Mouse (Mus musculus): ENCODE results near the gene Nek8. TPM values are rescaled to one million over a fixed set of nuclear protein-coding genes. Genes with fewer than 3 reads are reported as not detected.

Nek8 gene
- polyA plus RNA-seq, 1 experiment from 2014 or later, result 4.9 TPM

GRCm38 (mm10) chr11:78183884-78184514, 7.5 kb upstream of the Nek8 start:
- Histone ChIP-seq H3K27ac (ENCODE audit: low read depth) (peak overlapping the region; percentile 17; the same call in 1 of the 2 replicates), H3K4me3 (ENCODE audit: low read depth, low read length) (peak overlapping the region; percentile 94), H3K4me2 (ENCODE audit: low read depth, low read length) (peak overlapping the region; percentile 90), H3K4me1 (ENCODE audit: insufficient read depth) (peaks cover 32% of the 10 kb centered on the region), H3K36me3 (replicated peaks; ENCODE audit: insufficient read depth, low read length) (peaks cover 29% of the 10 kb centered on the region), H3K9ac (replicated peaks) (no peak overlapping the region; the same call in 1 of the 2 replicates), H3K27me3 (ENCODE audit: insufficient read depth, low read length) (peaks cover 17% of the 10 kb centered on the region), H3K9me3 (ENCODE audit: low read length) (no peaks in the 10 kb centered on the region)
- ATAC-seq (peak; percentile 22; the same call in 1 of the 2 replicates), DNase-seq (no peak)
- TF ChIP-seq CTCF (IDR thresholded peaks at IDR 0.05; ENCODE audit: low read depth) (no peak), EP300 (IDR thresholded peaks at IDR 0.05; ENCODE audit: low read depth) (no peak)
- 39% methylated on average over 10 of the region's 10 CpGs for WGBS (ENCODE audit: insufficient replicate concordance)

GRCm38 (mm10) chr11:78182961-78183844, 6.7 kb upstream of the Nek8 start, which contains the start of gene Rpl23a:
Gene Rpl23a, minus strand, starts transcription at chr11:78183584.
- peak; percentile 82 for ATAC-seq
- DNase-seq, result peak; percentile 82
- H3K36me3 ChIP-seq (replicated peaks; ENCODE audit: insufficient read depth, low read length), result peaks cover 29% of the 10 kb centered on the region
- peak within 1 kb of the TSS; percentile 90 for H3K27ac ChIP-seq (ENCODE audit: low read depth)
- peaks cover 31% of the 10 kb centered on the region for H3K4me1 ChIP-seq (ENCODE audit: insufficient read depth)
- WGBS (ENCODE audit: insufficient replicate concordance), result 1% methylated on average over 38 of the region's 38 CpGs
- H3K4me3 ChIP-seq (ENCODE audit: low read depth, low read length), result peak within 1 kb of the TSS; percentile 94
- peaks cover 9% of the 10 kb centered on the region for H3K27me3 ChIP-seq (ENCODE audit: insufficient read depth, low read length)
- H3K9ac ChIP-seq (replicated peaks), result peak within 1 kb of the TSS; percentile 93
- peak within 1 kb of the TSS; percentile 90 for H3K4me2 ChIP-seq (ENCODE audit: low read depth, low read length)
- H3K9me3 ChIP-seq (ENCODE audit: low read length), result no peaks in the 10 kb centered on the region
- peak; percentile 42; the same call in 1 of the 2 replicates for TF ChIP-seq CTCF (IDR thresholded peaks at IDR 0.05; ENCODE audit: low read depth)
- peak; percentile 75 for TF ChIP-seq EP300 (IDR thresholded peaks at IDR 0.05; ENCODE audit: low read depth)

GRCm38 (mm10) chr11:78182450-78182849, 6.0 kb upstream of the Nek8 start:
- Histone ChIP-seq H3K4me1 (ENCODE audit: insufficient read depth) (peaks cover 31% of the 10 kb centered on the region), H3K9me3 (ENCODE audit: low read length) (no peaks in the 10 kb centered on the region), H3K4me2 (ENCODE audit: low read depth, low read length) (peak overlapping the region; percentile 90), H3K9ac (replicated peaks) (peak overlapping the region; percentile 93), H3K27me3 (ENCODE audit: insufficient read depth, low read length) (0 out of 2 replicates have a peak, but pooled peaks cover 3% of the 10 kb centered on the region), H3K4me3 (ENCODE audit: low read depth, low read length) (peak overlapping the region; percentile 94), H3K36me3 (replicated peaks; ENCODE audit: insufficient read depth, low read length) (peaks cover 29% of the 10 kb centered on the region), H3K27ac (ENCODE audit: low read depth) (peak overlapping the region; percentile 90)
- DNase-seq (no peak), ATAC-seq (no peak)
- 3% methylated on average over 7 of the region's 7 CpGs for WGBS (ENCODE audit: insufficient replicate concordance)
- no peak for TF ChIP-seq EP300 (IDR thresholded peaks at IDR 0.05; ENCODE audit: low read depth)
- no peak for TF ChIP-seq CTCF (IDR thresholded peaks at IDR 0.05; ENCODE audit: low read depth)

- TF ChIP-seq EP300 (IDR thresholded peaks at IDR 0.05; ENCODE audit: low read depth), result no peak
- no peak for TF ChIP-seq CTCF (IDR thresholded peaks at IDR 0.05; ENCODE audit: low read depth)
- Histone ChIP-seq H3K9ac (replicated peaks) (peak overlapping the region; percentile 93), H3K4me2 (ENCODE audit: low read depth, low read length) (peak overlapping the region; percentile 90), H3K9me3 (ENCODE audit: low read length) (no peaks in the 10 kb centered on the region), H3K27ac (ENCODE audit: low read depth) (no peak overlapping the region; the same call in 1 of the 2 replicates), H3K27me3 (ENCODE audit: insufficient read depth, low read length) (no peaks in the 10 kb centered on the region), H3K4me3 (ENCODE audit: low read depth, low read length) (peak overlapping the region; percentile 94), H3K36me3 (replicated peaks; ENCODE audit: insufficient read depth, low read length) (peaks cover 29% of the 10 kb centered on the region), H3K4me1 (ENCODE audit: insufficient read depth) (peaks cover 31% of the 10 kb centered on the region)
- WGBS (ENCODE audit: insufficient replicate concordance), result 34% methylated on average over 2 of the region's 2 CpGs
- DNase-seq, result no peak
- ATAC-seq, result no peak
Measured at GRCm38 (mm10) chr11:78181830-78182357, 5.4 kb upstream of the Nek8 start.

- Histone ChIP-seq H3K4me2 (ENCODE audit: low read depth, low read length) (peak overlapping the region; percentile 96), H3K9me3 (ENCODE audit: low read length) (no peaks in the 10 kb centered on the region), H3K27me3 (ENCODE audit: insufficient read depth, low read length) (no peaks in the 10 kb centered on the region), H3K27ac (ENCODE audit: low read depth) (peak overlapping the region; percentile 7; the same call in 1 of the 2 replicates), H3K4me3 (ENCODE audit: low read depth, low read length) (peak overlapping the region; percentile 81; the same call in 1 of the 2 replicates), H3K36me3 (replicated peaks; ENCODE audit: insufficient read depth, low read length) (peaks cover 29% of the 10 kb centered on the region), H3K4me1 (ENCODE audit: insufficient read depth) (peaks cover 38% of the 10 kb centered on the region), H3K9ac (replicated peaks) (peak overlapping the region; percentile 84)
- ATAC-seq (no peak), DNase-seq (no peak)
- WGBS (ENCODE audit: insufficient replicate concordance), result 52% methylated on average over 6 of the region's 6 CpGs
- no peak for TF ChIP-seq CTCF (IDR thresholded peaks at IDR 0.05; ENCODE audit: low read depth)
- no peak for TF ChIP-seq EP300 (IDR thresholded peaks at IDR 0.05; ENCODE audit: low read depth)
Measured at GRCm38 (mm10) chr11:78180081-78180761, 3.7 kb upstream of the Nek8 start.

Data from liver, postnatal 0 days (tissue).